Mouse (Mus musculus) ES-Bruce4 (cell line): ENCODE data around the gene Rela. TPM values are rescaled to one million over a fixed set of nuclear protein-coding genes. Genes with fewer than 3 reads are reported as not detected.

Experiments used
- H3K27ac ChIP-seq: 2 replicates; pipeline ENCODE4 v1.5.1; 2012; ENCODE audit warnings: low read length, inconsistent platforms; ENCODE audit not compliant: insufficient read depth
- H3K27me3 ChIP-seq: 2 replicates; pipeline ENCODE4 v1.6.1; 2012; ENCODE audit warnings: mild to moderate bottlenecking, low read length, inconsistent platforms; ENCODE audit not compliant: control insufficient read depth, poor library complexity, insufficient read depth, severe bottlenecking
- H3K36me3 ChIP-seq: 2 replicates; pipeline ENCODE4 v1.6.1; 2012; ENCODE audit warnings: inconsistent platforms, mild to moderate bottlenecking, low read length, moderate library complexity; ENCODE audit not compliant: control insufficient read depth, poor library complexity, insufficient read depth, severe bottlenecking
- H3K4me1 ChIP-seq: one replicate; pipeline ENCODE4 v1.8.1; 2011; ENCODE audit warnings: low read length; ENCODE audit not compliant: control insufficient read depth, insufficient read depth
- H3K4me3 ChIP-seq: 2 replicates; pipeline ENCODE4 v1.5.1; 2011; ENCODE audit warnings: low read depth, mild to moderate bottlenecking, low read length
- H3K9ac ChIP-seq: 2 replicates; pipeline ENCODE4 v1.6.1; 2012; ENCODE audit warnings: low read depth, mild to moderate bottlenecking, inconsistent platforms; ENCODE audit not compliant: poor library complexity, severe bottlenecking
- H3K9me3 ChIP-seq: replicated peaks from 2 replicates; pipeline ENCODE4 v1.6.1; 2012; ENCODE audit warnings: mild to moderate bottlenecking, low read length, inconsistent platforms; ENCODE audit not compliant: control insufficient read depth, poor library complexity, insufficient read depth, severe bottlenecking
- CTCF ChIP-seq: IDR thresholded peaks from one replicate; pipeline ENCODE4 v1.8.1; 2011; ENCODE audit warnings: low read depth, low read length
- EP300 ChIP-seq: IDR thresholded peaks from 2 replicates; pipeline ENCODE4 v1.6.1; 2011; ENCODE audit warnings: low read depth, low read length; ENCODE audit not compliant: insufficient read depth
- POLR2A ChIP-seq: IDR thresholded peaks from one replicate; pipeline ENCODE4 v1.8.1; 2011; ENCODE audit warnings: low read length; ENCODE audit not compliant: insufficient read depth
- polyA plus RNA-seq: library from polyadenylated mRNA; stranded (reverse); fragments of >200 nt; gene quantifications from 2 replicates; pipeline ENCODE4 v1.2.4, GENCODE M21; 2011; ENCODE audit warnings: low read depth; ENCODE audit not compliant: missing spikeins, insufficient read depth, insufficient read length

Gene Rela
- polyA plus RNA-seq, 1 experiment: 28.5 TPM

DNA sequence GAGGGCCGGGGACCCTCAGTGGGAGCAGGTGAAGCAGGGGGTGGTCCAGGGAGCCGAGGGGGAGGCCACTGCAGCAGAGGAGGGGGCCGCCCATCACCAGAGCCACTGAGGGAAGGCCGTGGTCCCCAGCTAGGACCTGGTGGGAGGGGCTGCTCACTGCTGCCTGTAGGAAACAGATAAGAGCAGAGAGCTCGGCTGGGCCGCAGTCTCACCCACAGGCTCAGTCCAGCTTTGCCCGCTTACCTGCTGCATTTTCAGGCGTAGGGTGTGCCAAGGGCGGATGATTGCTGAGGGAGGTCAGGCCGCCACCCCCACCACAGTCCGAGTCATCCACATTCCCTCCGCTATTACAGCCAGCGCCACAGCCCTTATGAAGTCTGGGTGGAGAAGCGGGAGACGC is 28.2 kb downstream of the Rela start:
- Histone ChIP-seq H3K9ac (no peak overlapping the region), H3K4me1 (peaks cover 2% of the 10 kb centered on the region), H3K36me3 (no peaks in the 10 kb centered on the region), H3K4me3 (no peak overlapping the region), H3K27ac (no peak overlapping the region), H3K27me3 (no peaks in the 10 kb centered on the region), H3K9me3 (no peaks in the 10 kb centered on the region)
- no peak for TF ChIP-seq EP300
- TF ChIP-seq CTCF: no peak
- no peak for TF ChIP-seq POLR2A

DNA sequence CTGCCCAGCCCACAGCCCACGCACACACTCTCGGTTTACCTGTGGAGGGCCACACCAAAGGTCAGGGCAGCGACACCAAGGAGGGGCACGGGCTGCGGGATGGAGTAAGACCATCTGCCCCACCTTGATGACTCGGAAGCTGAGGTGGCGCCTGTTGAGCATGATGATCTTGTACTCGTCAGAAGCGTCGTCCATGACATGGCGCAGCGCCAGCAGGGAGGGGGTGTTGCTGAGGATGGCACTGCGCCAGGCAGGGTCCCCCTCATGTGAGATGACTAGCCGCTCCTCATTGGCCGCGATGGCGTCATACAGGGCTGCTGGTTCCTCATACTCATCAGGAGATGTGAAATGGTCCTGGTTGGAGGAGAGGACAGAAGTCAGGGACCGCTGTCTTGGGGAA is 29.1 kb downstream of the Rela start:
- Histone ChIP-seq H3K4me1 (no peaks in the 10 kb centered on the region), H3K9ac (no peak overlapping the region), H3K9me3 (no peaks in the 10 kb centered on the region), H3K27ac (no peak overlapping the region), H3K27me3 (no peaks in the 10 kb centered on the region), H3K36me3 (no peaks in the 10 kb centered on the region), H3K4me3 (no peak overlapping the region)
- TF ChIP-seq EP300 (no peak), POLR2A (no peak), CTCF (no peak)

DNA sequence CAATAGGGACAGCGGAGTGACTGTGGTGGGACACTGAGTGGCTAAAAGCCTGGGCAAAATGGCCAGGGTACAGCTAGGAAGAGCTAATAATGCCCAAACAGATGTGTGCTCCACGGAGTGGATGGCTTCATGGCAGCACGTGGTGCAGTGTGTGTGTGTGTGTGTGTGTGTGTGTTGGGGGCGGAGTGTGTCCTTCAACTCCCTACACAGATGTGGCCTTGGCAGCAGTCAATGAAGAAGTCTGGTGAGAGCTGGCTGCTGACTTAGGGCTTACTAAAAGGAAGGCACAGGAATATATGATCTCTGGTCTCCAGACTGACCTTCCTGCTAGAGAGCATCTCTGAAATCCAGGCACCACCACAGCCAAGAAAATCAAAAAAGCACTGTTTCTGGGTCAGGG is 31.1 kb downstream of the Rela start:
- TF ChIP-seq CTCF (no peak), POLR2A (no peak), EP300 (no peak)
- Histone ChIP-seq H3K9me3 (no peaks in the 10 kb centered on the region), H3K4me3 (no peak overlapping the region), H3K9ac (no peak overlapping the region), H3K4me1 (no peaks in the 10 kb centered on the region), H3K36me3 (no peaks in the 10 kb centered on the region), H3K27me3 (no peaks in the 10 kb centered on the region), H3K27ac (no peak overlapping the region)

DNA sequence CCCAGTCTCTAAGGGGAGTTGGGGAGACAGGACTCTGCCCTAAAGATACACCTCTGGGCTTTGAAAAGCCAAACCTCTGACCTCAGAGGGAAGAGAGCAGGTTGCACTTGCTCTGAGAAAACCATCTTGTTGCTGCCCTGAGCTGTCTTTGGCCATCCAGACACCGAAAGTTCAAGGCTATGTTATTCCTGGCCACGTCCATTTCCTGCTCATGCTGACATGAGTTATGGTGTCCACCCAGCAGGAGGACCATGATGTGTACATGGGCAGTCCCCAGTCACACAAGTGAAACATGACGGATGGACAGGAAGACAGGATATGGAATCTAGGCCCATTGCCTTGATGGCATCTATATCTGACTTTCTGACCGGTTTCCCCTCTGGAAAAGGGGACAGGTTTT is 43.1 kb downstream of the Rela start:
- no peak for TF ChIP-seq EP300
- TF ChIP-seq POLR2A: no peak
- TF ChIP-seq CTCF: no peak
- H3K4me1 ChIP-seq: no peaks in the 10 kb centered on the region
- no peak overlapping the region for H3K9ac ChIP-seq
- peaks cover 18% of the 10 kb centered on the region for H3K36me3 ChIP-seq
- H3K27me3 ChIP-seq: no peaks in the 10 kb centered on the region
- H3K27ac ChIP-seq: no peak overlapping the region
- no peaks in the 10 kb centered on the region for H3K9me3 ChIP-seq
- no peak overlapping the region for H3K4me3 ChIP-seq

DNA sequence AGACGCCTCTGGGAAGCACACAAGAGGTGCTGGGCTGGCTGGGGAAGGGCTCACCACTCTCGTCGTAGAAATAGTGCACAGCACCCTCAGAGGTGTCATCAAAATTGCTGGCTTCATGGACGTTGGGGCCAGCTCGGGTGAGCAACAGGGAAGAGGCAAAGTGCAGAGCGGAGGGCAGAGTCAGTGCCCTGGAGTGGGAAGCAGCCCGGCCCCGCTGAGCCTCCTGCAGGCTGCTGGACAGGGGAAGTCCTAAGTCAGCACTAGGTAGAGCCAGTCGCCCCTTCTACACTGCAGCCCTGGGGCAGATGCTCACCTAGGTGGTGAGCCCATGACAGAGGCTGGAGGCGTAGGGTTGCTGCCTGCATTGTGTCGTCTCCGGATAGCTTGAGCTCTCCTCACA is 47.0 kb downstream of the Rela start:
- Histone ChIP-seq H3K4me1 (no peaks in the 10 kb centered on the region), H3K9ac (no peak overlapping the region), H3K27me3 (no peaks in the 10 kb centered on the region), H3K36me3 (peaks cover 5% of the 10 kb centered on the region; the same call in 1 of the 2 replicates), H3K27ac (no peak overlapping the region), H3K4me3 (no peak overlapping the region), H3K9me3 (no peaks in the 10 kb centered on the region)
- TF ChIP-seq CTCF: no peak
- no peak for TF ChIP-seq POLR2A
- no peak for TF ChIP-seq EP300

DNA sequence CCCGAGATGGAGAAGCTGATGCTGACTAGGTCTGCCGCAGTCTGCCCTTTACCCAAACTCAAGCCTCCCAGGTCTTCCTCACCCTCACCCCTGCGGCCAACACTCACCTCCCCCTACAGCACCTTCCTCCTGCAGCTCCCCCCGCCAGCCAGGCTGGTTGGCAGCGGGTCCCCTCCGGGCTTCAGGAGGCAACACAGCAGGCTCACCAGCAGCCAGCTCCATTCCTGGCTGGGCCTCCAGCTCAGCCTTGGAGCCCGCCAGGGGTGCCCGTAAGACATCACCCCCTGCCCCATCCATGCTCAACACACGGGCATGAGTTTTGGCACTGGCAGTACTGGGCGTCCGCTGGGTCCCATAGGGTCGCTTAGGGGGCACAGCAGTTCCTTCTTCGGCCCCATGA is 47.7 kb downstream of the Rela start:
- no peaks in the 10 kb centered on the region for H3K9me3 ChIP-seq
- H3K4me3 ChIP-seq: no peak overlapping the region
- peaks cover 5% of the 10 kb centered on the region; the same call in 1 of the 2 replicates for H3K36me3 ChIP-seq
- no peaks in the 10 kb centered on the region for H3K27me3 ChIP-seq
- no peak overlapping the region for H3K27ac ChIP-seq
- no peak overlapping the region for H3K9ac ChIP-seq
- no peaks in the 10 kb centered on the region for H3K4me1 ChIP-seq
- TF ChIP-seq EP300 (no peak), POLR2A (no peak), CTCF (no peak)
